Mouse (Mus musculus) thymus, adult 2 months (tissue): Measurements from ENCODE around the gene Adsl.

Source experiments
- CTCF ChIP-seq: fragments of 200-500 bp; IDR thresholded peaks from 2 replicates; pipeline ENCODE4 v1.5.1; 2012; ENCODE audit warnings: mild to moderate bottlenecking, control low read depth, low read length, moderate library complexity, borderline replicate concordance; ENCODE audit not compliant: control insufficient read depth, poor library complexity, insufficient read depth; ENCODE audit errors: extremely low read depth
- POLR2A ChIP-seq: fragments of 200-500 bp; IDR thresholded peaks from 2 replicates; pipeline ENCODE4 v1.6.1; 2012; ENCODE audit warnings: mild to moderate bottlenecking, low read length, control low read depth, moderate library complexity; ENCODE audit not compliant: control insufficient read depth, poor library complexity, insufficient read depth; ENCODE audit errors: extremely low read depth

- TF ChIP-seq CTCF (no peak), POLR2A (no peak)
Observed at GRCm38 (mm10) chr15:80989712-80990111, 41.4 kb downstream of the Adsl start.
